Mouse (Mus musculus) CH12.LX (cell line): Measurements from ENCODE around the gene Tmem45a. TPM values are rescaled to one million over a fixed set of nuclear protein-coding genes. Genes with fewer than 3 reads are reported as not detected.

ENCODE experiments used
- DNase-seq: peaks from one replicate; pipeline ENCODE4 v3.0.0-alpha.2; 2013; ENCODE audit errors: extremely low read depth
- H3K27ac ChIP-seq: 2 replicates; pipeline ENCODE4 v1.5.1; 2012; ENCODE audit warnings: low read depth, mild to moderate bottlenecking, control low read depth, moderate library complexity; ENCODE audit not compliant: insufficient read depth
- H3K27me3 ChIP-seq: replicated peaks from 2 replicates; pipeline ENCODE3; 2012; ENCODE audit warnings: inconsistent platforms
- H3K36me3 ChIP-seq, 2 experiments: replicated peaks in 1 of 2; 2 replicates each; pipeline versions ENCODE3 to v1.6.1; 2012; ENCODE audit warnings: inconsistent platforms in 1 of 2, low read length in 1 of 2, mild to moderate bottlenecking in 1 of 2, mixed read lengths in 1 of 2, moderate library complexity in 1 of 2; ENCODE audit not compliant: control insufficient read depth in 1 of 2, insufficient read depth in 1 of 2
- H3K4me1 ChIP-seq, 2 experiments: 2 replicates each; pipeline ENCODE4 v1.6.1; 2012; ENCODE audit warnings: inconsistent platforms in 1 of 2, moderate library complexity in 1 of 2; ENCODE audit not compliant: insufficient read depth in 2 of 2, control insufficient read depth in 1 of 2
- H3K4me2 ChIP-seq: 2 replicates; pipeline ENCODE4 v1.6.1; 2012; ENCODE audit warnings: low read depth, mild to moderate bottlenecking, control low read depth; ENCODE audit not compliant: poor library complexity, insufficient read depth, severe bottlenecking
- H3K4me3 ChIP-seq, 3 experiments: fragments of 150-350 bp in 1 of 3; sonication (generic) in 1 of 3; replicated peaks in 1 of 3; 2 replicates each; pipeline versions ENCODE3 to v1.5.1; 2011 to 2012; ENCODE audit warnings: low read depth in 2 of 3, low read length in 2 of 3, mild to moderate bottlenecking in 2 of 3, moderate library complexity in 2 of 3, control low read depth in 1 of 3, improper control_type of control experiment in 1 of 3, inconsistent platforms in 1 of 3, mixed read lengths in 1 of 3; ENCODE audit not compliant: poor library complexity in 1 of 3
- H3K79me2 ChIP-seq: replicated peaks from 2 replicates; pipeline ENCODE4 v1.6.1; 2012; ENCODE audit warnings: mild to moderate bottlenecking, moderate library complexity; ENCODE audit not compliant: control insufficient read depth, poor library complexity, insufficient read depth, severe bottlenecking; ENCODE audit errors: extremely low read depth
- H3K9ac ChIP-seq: 2 replicates; pipeline ENCODE4 v1.6.1; 2012; ENCODE audit warnings: low read depth, mild to moderate bottlenecking, control low read depth, moderate library complexity; ENCODE audit not compliant: insufficient read depth
- H3K9me3 ChIP-seq: replicated peaks from 2 replicates; pipeline ENCODE3; 2012; ENCODE audit warnings: low read length, inconsistent platforms, mixed read lengths
- BHLHE40 ChIP-seq: IDR thresholded peaks from 2 replicates; pipeline ENCODE4 v1.6.1; 2011; ENCODE audit warnings: mild to moderate bottlenecking, low read depth, low read length, improper control_type of control experiment
- CHD2 ChIP-seq: IDR thresholded peaks from 2 replicates; pipeline ENCODE4 v1.6.1; 2011; ENCODE audit warnings: low read length, improper control_type of control experiment
- CTCF ChIP-seq, 2 experiments: IDR thresholded peaks in 1 of 2; conservative IDR thresholded peaks in 1 of 2; 2 replicates each; pipeline ENCODE4 v1.5.1; 2011 to 2012; ENCODE audit warnings: low read depth in 2 of 2, low read length in 2 of 2, improper control_type of control experiment in 1 of 2, inconsistent platforms in 1 of 2, mild to moderate bottlenecking in 1 of 2, moderate library complexity in 1 of 2
- EP300 ChIP-seq: IDR thresholded peaks from 2 replicates; pipeline ENCODE4 v1.6.1; 2011; ENCODE audit warnings: low read length, improper control_type of control experiment
- ETS1 ChIP-seq: conservative IDR thresholded peaks from 2 replicates; pipeline ENCODE4 v1.6.1; 2012; ENCODE audit warnings: low read depth, mild to moderate bottlenecking, inconsistent platforms, low read length, improper control_type of control experiment, moderate library complexity
- JUN ChIP-seq: IDR thresholded peaks from 2 replicates; pipeline ENCODE4 v1.6.1; 2011; ENCODE audit warnings: low read depth, mild to moderate bottlenecking, low read length, improper control_type of control experiment, moderate library complexity; ENCODE audit not compliant: insufficient read depth
- JUND ChIP-seq: conservative IDR thresholded peaks from 2 replicates; pipeline ENCODE4 v1.6.1; 2011; ENCODE audit warnings: low read depth, low read length, improper control_type of control experiment
- MEF2A ChIP-seq: IDR thresholded peaks from 2 replicates; pipeline ENCODE4 v1.6.1; 2014; ENCODE audit warnings: low read depth, mild to moderate bottlenecking, inconsistent platforms, low read length, improper control_type of control experiment, borderline replicate concordance
- MYC ChIP-seq: IDR thresholded peaks from 2 replicates; pipeline ENCODE4 v1.6.1; 2011; ENCODE audit warnings: low read depth, mild to moderate bottlenecking, improper control_type of control experiment, low read length
- PAX5 ChIP-seq: IDR thresholded peaks from 2 replicates; pipeline ENCODE4 v1.6.1; 2012; ENCODE audit warnings: low read length, inconsistent platforms, mixed read lengths
- POLR2AphosphoS2 ChIP-seq: IDR thresholded peaks from 2 replicates; pipeline ENCODE4 v1.6.1; 2011; ENCODE audit warnings: low read depth, low read length, improper control_type of control experiment
- TBP ChIP-seq: conservative IDR thresholded peaks from 2 replicates; pipeline ENCODE4 v1.6.1; 2011; ENCODE audit warnings: low read depth, low read length, improper control_type of control experiment
- USF2 ChIP-seq: conservative IDR thresholded peaks from 2 replicates; pipeline ENCODE4 v1.6.1; 2011; ENCODE audit warnings: low read depth, low read length, improper control_type of control experiment
- ZC3H11A ChIP-seq: IDR thresholded peaks from 2 replicates; pipeline ENCODE4 v1.6.1; 2012; ENCODE audit warnings: low read depth, mild to moderate bottlenecking, inconsistent platforms, low read length, improper control_type of control experiment
- ZKSCAN1 ChIP-seq: IDR thresholded peaks from 2 replicates; pipeline ENCODE4 v1.6.1; 2012; ENCODE audit warnings: low read depth, inconsistent platforms, low read length, improper control_type of control experiment, borderline replicate concordance
- ZMIZ1 ChIP-seq: IDR thresholded peaks from 2 replicates; pipeline ENCODE4 v1.6.1; 2012; ENCODE audit warnings: low read depth, mild to moderate bottlenecking, inconsistent platforms, low read length, improper control_type of control experiment
- dilution Hi-C: fragments of 300-500 bp; cut with MboI; formaldehyde crosslinking; loops from 2 replicates; pipeline ENCODE4 v1.14.3; 2020; ENCODE audit warnings: low sequenced_read_pairs; ENCODE audit not compliant: extremely low pct_unique_long_range_greater_than_20kb, extremely low pct_ligation_motif_present
- in situ Hi-C: fragments of 300-500 bp; cut with MboI; formaldehyde crosslinking; loops from 3 replicates; pipeline ENCODE4 v1.14.3; 2019; ENCODE audit warnings: low sequenced_read_pairs, low pct_ligation_motif_present, low pct_unique_long_range_greater_than_20kb, mixed read lengths
- polyA plus RNA-seq: library from polyadenylated mRNA; unstranded; fragments of >175 nt; gene quantifications from 2 replicates; pipeline ENCODE4 v1.2.1, GENCODE M21; 2012; ENCODE audit warnings: low read depth; ENCODE audit not compliant: insufficient read length
- total RNA-seq, 2 experiments: library from RNA; depleted of rRNA; stranded (reverse); fragments of 300-350 nt in 1 of 2; fragments of >200 nt in 1 of 2; gene quantifications; 2 replicates each; pipeline ENCODE4 v1.2.3; 2012 to 2014

The Tmem45a gene
- total and polyA plus RNA-seq, 3 experiments = 26.9 to 105 (median 30.7) TPM

- no peak overlapping the region for H3K9ac ChIP-seq
- H3K9me3 ChIP-seq = no peaks in the 10 kb centered on the region
- H3K79me2 ChIP-seq = no peaks in the 10 kb centered on the region
- TF ChIP-seq ETS1 (no peak), CTCF (conservative IDR thresholded peaks at IDR 0.05 in 1 of 2, IDR thresholded peaks at IDR 0.05 in 1 of 2; ENCODE audit: low read depth in 2 of 2, low read length in 2 of 2) (no peak), TBP (no peak), EP300 (no peak), USF2 (no peak), PAX5 (no peak), JUN (no peak), MEF2A (no peak), POLR2AphosphoS2 (no peak), CHD2 (no peak), BHLHE40 (no peak), ZMIZ1 (no peak), ZKSCAN1 (no peak), JUND (no peak)
- DNase-seq = no peak
- peaks cover 0 to 3% of the 10 kb centered on the region in 2 experiments for H3K36me3 ChIP-seq
- peaks cover 0 to 5% of the 10 kb centered on the region in 2 experiments; a peak in 3 of 4 replicates for H3K4me1 ChIP-seq
- H3K27ac ChIP-seq = no peak overlapping the region
- dilution Hi-C loops (no loop called here), in situ Hi-C loops (no loop called here)
- H3K27me3 ChIP-seq = no peaks in the 10 kb centered on the region
- H3K4me2 ChIP-seq = no peak overlapping the region
- H3K4me3 ChIP-seq = no peak overlapping the region
Measured at GRCm38 (mm10) chr16:56868361-56868760, 17.6 kb downstream of the Tmem45a start.

- TF ChIP-seq MYC (no peak), ZC3H11A (no peak)
- Histone ChIP-seq H3K79me2 (no peaks in the 10 kb centered on the region), H3K4me3 (no peak overlapping the region), H3K36me3 (peaks cover 0 to 3% of the 10 kb centered on the region in 2 experiments), H3K9ac (no peak overlapping the region), H3K27ac (no peak overlapping the region), H3K4me1 (peaks cover 0 to 7% of the 10 kb centered on the region in 2 experiments; a peak in 3 of 4 replicates), H3K9me3 (no peaks in the 10 kb centered on the region), H3K4me2 (no peak overlapping the region), H3K27me3 (no peaks in the 10 kb centered on the region)
- in situ Hi-C loops = no loop called here
- DNase-seq = no peak
- dilution Hi-C loops = no loop called here
Measured at GRCm38 (mm10) chr16:56867591-56867990, 18.4 kb downstream of the Tmem45a start.
